Mouse (Mus musculus) cerebellum, adult (tissue): ENCODE measurements at regions not wholly inside any gene's neighbourhood (a gene's known extent, or its start where the extent isn't known, plus 50 kb on each side); places are given as distances from the start of the nearest gene placed in this dataset.

Experiments used
- ATAC-seq: cut with Nextera tagmentation; 2 replicates; pipeline ENCODE4 v1.9.2; 2017; ENCODE audit warnings: mild to moderate bottlenecking, moderate library complexity, mixed read lengths; ENCODE audit not compliant: insufficient number of reproducible peaks, low FRiP score, low TSS enrichment

GRCm38 (mm10) chr8:50180682-50181081 lies 1336.9 kb upstream of the Tenm3 start:
- peak; percentile 81 for ATAC-seq

GRCm38 (mm10) chr8:50164773-50165454 lies 1321.2 kb upstream of the Tenm3 start:
- peak; percentile 72; the same call in 1 of the 2 replicates for ATAC-seq

GRCm38 (mm10) chr8:50161076-50161475 lies 1317.3 kb upstream of the Tenm3 start:
- ATAC-seq, result no peak

GRCm38 (mm10) chr8:50160326-50160725 lies 1316.6 kb upstream of the Tenm3 start:
- ATAC-seq, result no peak

- no peak for ATAC-seq
Measured at GRCm38 (mm10) chr8:50139876-50140275, 1296.1 kb upstream of the Tenm3 start.

GRCm38 (mm10) chr8:50120041-50120440 lies 1276.3 kb upstream of the Tenm3 start:
- ATAC-seq, result no peak

- ATAC-seq, result no peak
Measured at GRCm38 (mm10) chr8:50082378-50082777, 1238.6 kb upstream of the Tenm3 start.

GRCm38 (mm10) chr8:50037096-50037495 lies 1193.3 kb upstream of the Tenm3 start:
- ATAC-seq, result no peak

GRCm38 (mm10) chr8:50027544-50027943 lies 1183.8 kb upstream of the Tenm3 start:
- ATAC-seq, result no peak

GRCm38 (mm10) chr8:50007546-50007945 lies 1163.8 kb upstream of the Tenm3 start:
- ATAC-seq, result no peak

- ATAC-seq, result no peak
Measured at GRCm38 (mm10) chr8:50004254-50004653, 1160.5 kb upstream of the Tenm3 start.

GRCm38 (mm10) chr8:50003641-50004040 lies 1159.9 kb upstream of the Tenm3 start:
- ATAC-seq, result no peak

GRCm38 (mm10) chr8:49998281-49999037 lies 1154.7 kb upstream of the Tenm3 start:
- ATAC-seq, result no peak
